Mouse (Mus musculus) E14TG2a.4 (cell line): Measurements from ENCODE around the gene Ttn.

ENCODE experiments used
- CTCF ChIP-seq: conservative IDR thresholded peaks from 2 replicates; pipeline ENCODE4 v1.5.1; 2014; ENCODE audit warnings: low read length
- NANOG ChIP-seq: IDR thresholded peaks from 2 replicates; pipeline ENCODE4 v1.6.1; 2014; ENCODE audit warnings: borderline replicate concordance, low read length, mixed read lengths
- POU5F1 ChIP-seq: IDR thresholded peaks from 2 replicates; pipeline ENCODE4 v1.6.1; 2014; ENCODE audit warnings: low read length, borderline replicate concordance

GRCm38 (mm10) chr2:76807284-76807683 is 175.1 kb downstream of the Ttn start:
- TF ChIP-seq CTCF (no peak), NANOG (no peak), POU5F1 (no peak)
